Comparison of ENCODE assay signal across 11 mouse cellular contexts in genomic region chr19:41101390-41101789, GRCm38 (mm10). TPM values are rescaled to one million over a fixed set of nuclear protein-coding genes. Genes with fewer than 3 reads are reported as not detected.
DNase-seq lines count a peak whose midpoint lies in the region; ATAC-seq lines count a peak whose summit lies in the region.
"Had no signal": no experiment of that assay in that cellular context is flagged by ENCODE, and none has a peak within 500 bp of the region (broad histone marks: within the 10 kb centered on the region; RNA-seq: fewer than 3 reads in every experiment).

No protein-coding gene starts in this region.

- H3K27me3 ChIP-seq in heart, embryonic 12.5 days (replicated peaks), result peaks cover 10% of the 10 kb centered on the region; the same call in 1 of the 2 replicates

- H3K9me3 ChIP-seq in heart, embryonic 12.5 days (replicated peaks), result no peaks in the 10 kb centered on the region
- H3K9me3 ChIP-seq: limb, embryonic 12.5 days had no signal

- 79% methylated on average over 8 of the region's 8 CpGs for WGBS in heart, embryonic 12.5 days

- H3K27ac ChIP-seq in heart, embryonic 12.5 days (ENCODE audit: poor library complexity, severe bottlenecking), result no peak overlapping the region
- H3K27ac ChIP-seq: limb, embryonic 12.5 days had no signal

- no peak overlapping the region for H3K9ac ChIP-seq in heart, embryonic 12.5 days
- H3K9ac ChIP-seq: limb, embryonic 12.5 days had no signal

- H3K4me3 ChIP-seq in heart, embryonic 12.5 days, result no peak overlapping the region
- H3K4me3 ChIP-seq: limb, embryonic 12.5 days had no signal

- no peak overlapping the region for H3K4me2 ChIP-seq in heart, embryonic 12.5 days
- H3K4me2 ChIP-seq: limb, embryonic 12.5 days had no signal

- ATAC-seq in heart, embryonic 12.5 days (ENCODE audit: insufficient number of reproducible peaks, low FRiP score), result no peak
- ATAC-seq in erythroid progenitor cell, adult 5-6 weeks (replicated peaks; ENCODE audit: low FRiP score, poor library complexity, severe bottlenecking), result no peak

- H3K4me1 ChIP-seq in heart, embryonic 12.5 days (replicated peaks), result no peaks in the 10 kb centered on the region
- H3K4me1 ChIP-seq: limb, embryonic 12.5 days had no signal

- no peaks in the 10 kb centered on the region for H3K36me3 ChIP-seq in heart, embryonic 12.5 days
- H3K36me3 ChIP-seq: limb, embryonic 12.5 days had no signal

- DNase-seq in heart, adult 18-20 months, result peak; percentile 78 to 88
- peak; percentile 49 for DNase-seq in adrenal gland, postnatal 25 days
- peak; percentile 53 to 72 for DNase-seq in frontal cortex, postnatal 14 days (ENCODE audit: low spot score in 2 of 2)
- peak; percentile 45 for DNase-seq in layer of hippocampus, adult 9-10 months (ENCODE audit: low spot score)
- peak; percentile 25 for DNase-seq in retina, postnatal 7 days (ENCODE audit: low read depth, low spot score)
- no peak for DNase-seq in lung, postnatal 14 days

RNA-seq across cellular contexts. Expression of gene Opalin, which starts 24.5 kb away (rescaled TPM):
- total RNA-seq in heart, adult 18-20 months (2021), result not detected
- 0.17 and 0.27 TPM in 2 replicates for polyA plus RNA-seq in heart, embryonic 12.5 days (2016; fragmentation: Nextera tagmentation; extraction: Ambion mirVana)
- total RNA-seq in adrenal gland, postnatal 25 days (2021), result not detected in 2 replicates
- total RNA-seq in erythroid progenitor cell, adult 5-6 weeks (2015; ENCODE audit: low replicate concordance), result not detected in 2 replicates
- total RNA-seq in erythroid progenitor cell, adult 5-6 weeks (2017; ENCODE audit: low replicate concordance), result not detected in 2 replicates
- total RNA-seq: CH12.LX; common myeloid progenitor, adult 5-6 weeks had no signal
- polyA plus RNA-seq: limb, embryonic 12.5 days had no signal
